Mouse (Mus musculus) limb, embryonic 15.5 days (tissue): ENCODE results near the gene Adamts20. TPM values are rescaled to one million over a fixed set of nuclear protein-coding genes. Genes with fewer than 3 reads are reported as not detected.

Source experiments
- ATAC-seq: fragments of 200-750 bp; cut with Nextera tagmentation; 2 replicates; pipeline ENCODE4 v1.8.0; 2017; ENCODE audit warnings: low read depth, moderate TSS enrichment; ENCODE audit not compliant: insufficient number of reproducible peaks, low FRiP score, low TSS enrichment
- H3K27ac ChIP-seq: fragments of 300-500 bp; sonication (generic); 2 replicates; pipeline ENCODE4 v1.5.1; 2015; ENCODE audit warnings: moderate library complexity, mild to moderate bottlenecking, inconsistent platforms
- H3K27me3 ChIP-seq: fragments of 300-500 bp; sonication (generic); 2 replicates; pipeline ENCODE4 v1.6.1; 2015; ENCODE audit warnings: inconsistent platforms
- H3K36me3 ChIP-seq: fragments of 300-500 bp; sonication (generic); 2 replicates; pipeline ENCODE4 v1.6.1; 2015; ENCODE audit warnings: inconsistent platforms
- H3K4me1 ChIP-seq: fragments of 300-500 bp; sonication (generic); 2 replicates; pipeline ENCODE4 v1.6.1; 2015; ENCODE audit warnings: inconsistent platforms
- H3K4me2 ChIP-seq: fragments of 300-500 bp; sonication (generic); 2 replicates; pipeline ENCODE4 v1.6.1; 2015; ENCODE audit warnings: mild to moderate bottlenecking, inconsistent platforms
- H3K4me3 ChIP-seq: fragments of 300-500 bp; sonication (generic); 2 replicates; pipeline ENCODE4 v1.5.1; 2015; ENCODE audit warnings: mild to moderate bottlenecking, inconsistent platforms
- H3K9ac ChIP-seq: fragments of 300-500 bp; sonication (generic); 2 replicates; pipeline ENCODE4 v1.6.1; 2015; ENCODE audit warnings: inconsistent platforms
- H3K9me3 ChIP-seq: fragments of 300-500 bp; sonication (generic); 2 replicates; pipeline ENCODE4 v1.6.1; 2016; ENCODE audit warnings: inconsistent platforms
- WGBS: fragments of 180-500 bp; shearing (Covaris S2); methylation state at CpG from one replicate; pipeline ENCODE4 v1.1.7; 2015; 5-methylcytosine and 5-hydroxymethylcytosine counted together
- polyA plus RNA-seq: library from polyadenylated mRNA; unstranded; fragments of >200 nt; fragmentation: Nextera tagmentation; extraction: Ambion mirVana; gene quantifications from 2 replicates; pipeline ENCODE4 v1.2.1, GENCODE M21; 2015

The Adamts20 gene
- polyA plus RNA-seq, 1 experiment from 2014 or later = 4.3 TPM

- ATAC-seq = no peak
- no peaks in the 10 kb centered on the region for H3K27me3 ChIP-seq
- H3K4me3 ChIP-seq = no peak overlapping the region
- no peak overlapping the region for H3K4me2 ChIP-seq
- H3K9ac ChIP-seq = no peak overlapping the region
- H3K9me3 ChIP-seq = no peaks in the 10 kb centered on the region
- WGBS = 82% methylated on average over 5 of the region's 5 CpGs
- no peak overlapping the region for H3K27ac ChIP-seq
- H3K4me1 ChIP-seq = peaks cover 11% of the 10 kb centered on the region
- H3K36me3 ChIP-seq = no peaks in the 10 kb centered on the region
These were observed 138.6 kb downstream of the Adamts20 start for GRCm38 (mm10) chr15:94326626-94327025.

GRCm38 (mm10) chr15:94325509-94326181 lies 139.6 kb downstream of the Adamts20 start:
- Histone ChIP-seq H3K27me3 (no peaks in the 10 kb centered on the region), H3K9me3 (no peaks in the 10 kb centered on the region), H3K4me2 (no peak overlapping the region), H3K36me3 (no peaks in the 10 kb centered on the region), H3K27ac (no peak overlapping the region), H3K4me3 (no peak overlapping the region), H3K4me1 (peaks cover 11% of the 10 kb centered on the region), H3K9ac (no peak overlapping the region)
- 35% methylated on average over 13 of the region's 13 CpGs for WGBS
- no peak for ATAC-seq

DNA sequence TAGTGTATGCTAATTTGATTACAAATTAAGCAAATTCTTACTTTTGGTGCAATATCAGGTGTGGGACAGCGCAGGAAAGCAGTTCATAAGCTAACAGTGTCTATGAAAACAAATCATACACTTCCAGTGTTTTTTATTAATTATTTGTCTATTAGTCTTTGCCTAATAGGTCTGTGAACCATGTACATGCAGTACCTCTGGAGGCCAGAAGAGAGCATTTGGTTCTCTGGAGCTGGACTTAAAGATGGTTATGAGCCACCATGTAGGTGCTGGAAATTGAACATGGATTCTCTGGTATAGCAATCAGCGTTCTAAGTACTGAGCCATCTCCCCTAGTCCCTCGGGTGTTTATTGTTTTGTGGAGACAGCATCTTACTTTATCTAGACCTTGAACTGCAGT lies 149.0 kb downstream of the Adamts20 start:
- 88% methylated on average over 3 of the region's 3 CpGs for WGBS
- Histone ChIP-seq H3K4me1 (no peaks in the 10 kb centered on the region), H3K36me3 (no peaks in the 10 kb centered on the region), H3K27ac (no peak overlapping the region), H3K9me3 (no peaks in the 10 kb centered on the region), H3K27me3 (no peaks in the 10 kb centered on the region), H3K4me3 (no peak overlapping the region), H3K4me2 (no peak overlapping the region), H3K9ac (no peak overlapping the region)
- ATAC-seq = no peak

- 78% methylated on average over 7 of the region's 7 CpGs for WGBS
- Histone ChIP-seq H3K4me3 (no peak overlapping the region), H3K9ac (no peak overlapping the region), H3K27ac (no peak overlapping the region), H3K4me1 (no peaks in the 10 kb centered on the region), H3K9me3 (no peaks in the 10 kb centered on the region), H3K27me3 (no peaks in the 10 kb centered on the region), H3K36me3 (no peaks in the 10 kb centered on the region), H3K4me2 (no peak overlapping the region)
- no peak for ATAC-seq
These were observed 155.5 kb downstream of the Adamts20 start for GRCm38 (mm10) chr15:94309689-94310088.

DNA sequence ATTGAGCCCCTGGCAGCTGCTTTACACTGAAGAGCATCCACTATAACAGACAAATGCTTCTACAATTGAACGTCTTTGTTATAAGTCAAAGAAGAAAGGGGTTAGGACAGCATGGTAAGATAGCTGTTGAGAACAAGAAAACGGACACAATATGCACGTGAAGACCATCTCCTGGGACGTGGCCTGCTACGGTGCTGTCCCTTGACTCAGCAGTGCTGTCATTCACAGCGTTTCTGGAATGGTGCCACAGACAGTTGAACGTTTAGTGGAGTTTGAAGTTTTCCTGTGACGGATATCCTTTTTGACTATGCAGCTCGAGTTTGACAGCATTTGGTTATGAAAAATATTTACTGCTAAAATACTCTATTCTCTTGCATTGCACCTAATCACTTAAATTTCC lies 157.3 kb downstream of the Adamts20 start:
- Histone ChIP-seq H3K9ac (no peak overlapping the region), H3K27ac (no peak overlapping the region), H3K4me3 (no peak overlapping the region), H3K9me3 (no peaks in the 10 kb centered on the region), H3K4me1 (no peaks in the 10 kb centered on the region), H3K27me3 (no peaks in the 10 kb centered on the region), H3K4me2 (no peak overlapping the region), H3K36me3 (no peaks in the 10 kb centered on the region)
- no peak for ATAC-seq
- 72% methylated on average over 9 of the region's 9 CpGs for WGBS

GRCm38 (mm10) chr15:94303151-94303550 lies 162.1 kb downstream of the Adamts20 start:
- Histone ChIP-seq H3K9me3 (no peaks in the 10 kb centered on the region), H3K27me3 (no peaks in the 10 kb centered on the region), H3K27ac (no peak overlapping the region), H3K4me2 (no peak overlapping the region), H3K36me3 (no peaks in the 10 kb centered on the region), H3K9ac (no peak overlapping the region), H3K4me1 (no peaks in the 10 kb centered on the region), H3K4me3 (no peak overlapping the region)
- no peak for ATAC-seq
- WGBS = 80% methylated on average over 3 of the region's 3 CpGs

GRCm38 (mm10) chr15:94294084-94294483 lies 171.1 kb downstream of the Adamts20 start:
- Histone ChIP-seq H3K9ac (no peak overlapping the region), H3K27ac (no peak overlapping the region), H3K4me2 (no peak overlapping the region), H3K27me3 (no peaks in the 10 kb centered on the region), H3K36me3 (no peaks in the 10 kb centered on the region), H3K4me1 (no peaks in the 10 kb centered on the region), H3K9me3 (no peaks in the 10 kb centered on the region), H3K4me3 (no peak overlapping the region)
- ATAC-seq = no peak
- 56% methylated on average over 4 of the region's 4 CpGs for WGBS

- Histone ChIP-seq H3K4me3 (no peak overlapping the region), H3K9ac (no peak overlapping the region), H3K27ac (no peak overlapping the region), H3K4me2 (no peak overlapping the region), H3K4me1 (no peaks in the 10 kb centered on the region), H3K9me3 (no peaks in the 10 kb centered on the region), H3K27me3 (no peaks in the 10 kb centered on the region), H3K36me3 (no peaks in the 10 kb centered on the region)
- 68% methylated on average over 2 of the region's 2 CpGs for WGBS
- no peak for ATAC-seq
These were observed 177.2 kb downstream of the Adamts20 start for GRCm38 (mm10) chr15:94288015-94288414.

DNA sequence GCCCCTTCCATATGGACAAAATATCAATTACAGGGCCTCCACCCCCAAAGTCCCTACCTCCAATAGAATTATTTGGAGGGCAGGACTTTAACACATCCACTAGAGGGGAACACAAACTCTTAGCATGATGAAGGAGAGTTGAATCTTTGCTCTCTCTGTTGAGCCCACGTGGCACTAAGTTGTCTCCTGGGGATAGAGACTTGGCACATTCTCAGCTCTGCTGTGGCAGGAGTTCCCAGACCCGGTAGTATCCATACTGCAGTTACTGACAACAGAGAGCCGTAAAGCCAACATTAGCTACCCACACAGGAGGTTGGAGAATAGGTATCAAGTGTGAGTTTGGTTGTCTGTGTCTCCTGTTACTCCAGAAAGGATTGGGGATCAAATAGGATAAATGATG lies 177.7 kb downstream of the Adamts20 start:
- no peak overlapping the region for H3K9ac ChIP-seq
- H3K4me2 ChIP-seq = no peak overlapping the region
- WGBS = 72% methylated on average over 3 of the region's 3 CpGs
- H3K4me3 ChIP-seq = no peak overlapping the region
- no peaks in the 10 kb centered on the region for H3K9me3 ChIP-seq
- no peak for ATAC-seq
- no peaks in the 10 kb centered on the region for H3K4me1 ChIP-seq
- no peaks in the 10 kb centered on the region for H3K27me3 ChIP-seq
- H3K36me3 ChIP-seq = no peaks in the 10 kb centered on the region
- H3K27ac ChIP-seq = no peak overlapping the region

GRCm38 (mm10) chr15:94276418-94276817 lies 188.8 kb downstream of the Adamts20 start:
- Histone ChIP-seq H3K4me1 (no peaks in the 10 kb centered on the region), H3K36me3 (no peaks in the 10 kb centered on the region), H3K4me2 (no peak overlapping the region), H3K9me3 (no peaks in the 10 kb centered on the region), H3K9ac (no peak overlapping the region), H3K4me3 (no peak overlapping the region), H3K27ac (no peak overlapping the region), H3K27me3 (no peaks in the 10 kb centered on the region)
- WGBS = 73% methylated on average over 8 of the region's 8 CpGs
- no peak for ATAC-seq

DNA sequence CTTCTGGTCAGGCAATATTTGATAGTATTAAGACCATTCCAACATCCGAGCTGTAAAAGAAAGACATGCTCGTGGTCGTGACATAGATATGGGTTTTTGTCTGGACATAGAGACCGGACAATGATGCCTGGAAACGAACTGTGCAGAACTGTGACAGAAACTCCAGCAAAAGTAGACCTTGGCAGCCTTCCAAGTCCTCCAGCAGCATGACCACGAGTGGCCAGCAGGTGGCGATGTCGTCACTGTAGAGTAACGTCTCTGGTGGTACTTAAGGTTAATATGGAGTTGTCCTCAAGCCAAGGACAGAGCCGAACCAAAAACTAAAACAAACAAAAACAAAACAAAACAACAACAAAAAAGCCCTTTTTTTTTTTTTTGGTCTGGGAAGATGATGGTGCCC lies 199.6 kb downstream of the Adamts20 start:
- Histone ChIP-seq H3K36me3 (no peaks in the 10 kb centered on the region), H3K9me3 (no peaks in the 10 kb centered on the region), H3K4me2 (no peak overlapping the region), H3K27me3 (no peaks in the 10 kb centered on the region), H3K27ac (no peak overlapping the region), H3K4me3 (no peak overlapping the region), H3K4me1 (no peaks in the 10 kb centered on the region; the same call in 1 of the 2 replicates), H3K9ac (no peak overlapping the region)
- WGBS = 26% methylated on average over 10 of the region's 10 CpGs
- ATAC-seq = no peak

DNA sequence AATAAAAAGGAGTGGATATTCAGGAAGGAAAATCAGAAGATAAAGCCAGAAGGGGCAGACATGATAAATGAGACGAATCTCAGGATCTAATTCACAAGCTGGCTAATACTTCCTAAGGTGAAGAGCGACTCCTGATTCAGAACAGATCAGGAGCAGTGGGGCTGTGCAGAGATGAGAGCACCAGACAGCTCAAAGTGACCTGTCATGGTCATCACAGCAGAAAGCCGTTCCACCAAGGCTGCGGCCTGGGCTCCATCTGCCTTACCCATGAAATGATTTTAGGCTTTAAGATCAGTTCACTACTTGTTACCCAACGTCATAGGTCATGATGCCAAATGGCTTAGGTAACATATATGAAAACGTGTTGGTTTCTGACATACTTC lies 200.7 kb downstream of the Adamts20 start:
- 74% methylated on average over 6 of the region's 6 CpGs for WGBS
- no peaks in the 10 kb centered on the region; the same call in 1 of the 2 replicates for H3K4me1 ChIP-seq
- H3K27me3 ChIP-seq = no peaks in the 10 kb centered on the region
- no peaks in the 10 kb centered on the region for H3K9me3 ChIP-seq
- ATAC-seq = no peak
- H3K4me2 ChIP-seq = no peak overlapping the region
- H3K27ac ChIP-seq = no peak overlapping the region
- H3K9ac ChIP-seq = no peak overlapping the region
- H3K36me3 ChIP-seq = no peaks in the 10 kb centered on the region
- no peak overlapping the region for H3K4me3 ChIP-seq
